In the genomic region with DNA sequence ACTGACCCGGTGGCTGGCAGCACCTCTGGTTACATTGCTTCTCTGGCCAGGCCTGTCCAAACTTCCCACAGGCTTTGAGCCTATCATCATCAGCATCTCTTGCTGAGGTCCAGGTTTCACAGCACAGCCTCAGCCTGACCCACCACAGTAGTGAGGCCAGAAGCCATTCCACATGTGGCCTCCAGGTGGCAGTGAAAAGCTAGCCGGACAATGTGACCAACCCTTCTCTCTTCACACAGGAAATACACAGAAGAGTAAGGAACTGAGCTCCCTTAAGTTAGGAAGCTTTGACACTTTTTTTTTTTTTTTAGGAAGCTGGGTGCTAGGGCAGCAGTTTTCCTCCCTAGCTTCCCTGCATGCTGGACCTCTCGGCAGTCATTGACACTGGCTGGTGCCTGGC, we compare ENCODE assay signal across 10 mouse cellular contexts. TPM values are rescaled to one million over a fixed set of nuclear protein-coding genes. Genes with fewer than 3 reads are reported as not detected.
DNase-seq lines count a peak whose midpoint lies in the region; ATAC-seq and TF ChIP-seq lines count a peak whose summit lies in the region.
"Had no signal": no experiment of that assay in that cellular context is flagged by ENCODE, and none has a peak within 500 bp of the region (broad histone marks: within the 10 kb centered on the region; RNA-seq: fewer than 3 reads in every experiment).

No protein-coding gene starts in this region.

- H3K9me3 ChIP-seq in heart, embryonic 12.5 days (replicated peaks): no peaks in the 10 kb centered on the region
- H3K9me3 ChIP-seq in ES-E14 (ENCODE audit: control insufficient read depth, insufficient read depth, low read depth, low read length): no peaks in the 10 kb centered on the region
- no peaks in the 10 kb centered on the region for H3K9me3 ChIP-seq in hindbrain, embryonic 14.5 days (ENCODE audit: control insufficient read depth, low read length)
- H3K9me3 ChIP-seq in lung, postnatal 0 days (ENCODE audit: low read length): no peaks in the 10 kb centered on the region
- H3K9me3 ChIP-seq in stomach, postnatal 0 days (ENCODE audit: control insufficient read depth, low read length): no peaks in the 10 kb centered on the region
- H3K9me3 ChIP-seq: embryonic facial prominence, embryonic 13.5 days; limb, embryonic 12.5 days had no signal

- H3K9ac ChIP-seq in heart, embryonic 12.5 days: no peak overlapping the region
- H3K9ac ChIP-seq in ES-E14 (ENCODE audit: insufficient read depth, low read depth, low read length, poor library complexity, severe bottlenecking): no peak overlapping the region
- H3K9ac ChIP-seq in hindbrain, embryonic 14.5 days: no peak overlapping the region
- H3K9ac ChIP-seq in lung, postnatal 0 days (replicated peaks; ENCODE audit: low read depth): no peak overlapping the region
- no peak overlapping the region for H3K9ac ChIP-seq in stomach, postnatal 0 days (ENCODE audit: low read length)
- H3K9ac ChIP-seq: embryonic facial prominence, embryonic 13.5 days; limb, embryonic 12.5 days had no signal

- no peaks in the 10 kb centered on the region for H3K4me1 ChIP-seq in heart, embryonic 12.5 days (replicated peaks)
- peaks cover 9 to 23% of the 10 kb centered on the region in 2 experiments; a peak in 3 of 4 replicates for H3K4me1 ChIP-seq in ES-E14 (ENCODE audit: control insufficient read depth in 2 of 2, insufficient read depth in 2 of 2, low read length in 2 of 2, poor library complexity in 1 of 2)
- peaks cover 5% of the 10 kb centered on the region; the same call in 1 of the 2 replicates for H3K4me1 ChIP-seq in hindbrain, embryonic 14.5 days (replicated peaks; ENCODE audit: control insufficient read depth, insufficient read depth, low read length)
- no peaks in the 10 kb centered on the region for H3K4me1 ChIP-seq in lung, postnatal 0 days (ENCODE audit: insufficient read depth, low read depth, low read length)
- H3K4me1 ChIP-seq in stomach, postnatal 0 days (replicated peaks; ENCODE audit: control insufficient read depth, insufficient read depth): no peaks in the 10 kb centered on the region
- H3K4me1 ChIP-seq: embryonic facial prominence, embryonic 13.5 days had no signal

- no peak overlapping the region for H3K4me3 ChIP-seq in heart, embryonic 12.5 days
- H3K4me3 ChIP-seq in ES-E14 (ENCODE audit: insufficient read depth in 1 of 2, low read depth in 1 of 2, low read length in 2 of 2, poor library complexity in 1 of 2, severe bottlenecking in 1 of 2): no peak overlapping the region
- no peak overlapping the region for H3K4me3 ChIP-seq in hindbrain, embryonic 14.5 days (replicated peaks; ENCODE audit: low read length)
- no peak overlapping the region for H3K4me3 ChIP-seq in lung, postnatal 0 days (ENCODE audit: low read depth, low read length)
- no peak overlapping the region for H3K4me3 ChIP-seq in stomach, postnatal 0 days (ENCODE audit: low read depth, low read length)
- H3K4me3 ChIP-seq: embryonic facial prominence, embryonic 13.5 days; limb, embryonic 12.5 days had no signal

- TF ChIP-seq EP300 in lung, postnatal 0 days (IDR thresholded peaks at IDR 0.05): no peak
- TF ChIP-seq EP300 in stomach, postnatal 0 days (optimal IDR thresholded peaks at IDR 0.05): no peak

- 32% methylated on average over 3 of the region's 3 CpGs for WGBS in heart, embryonic 12.5 days
- 45% methylated on average over 3 of the region's 3 CpGs for WGBS in hindbrain, embryonic 14.5 days
- WGBS in lung, postnatal 0 days: 31% methylated on average over 3 of the region's 3 CpGs
- 34% methylated on average over 3 of the region's 3 CpGs for WGBS in stomach, postnatal 0 days

- TF ChIP-seq CTCF in lung, postnatal 0 days (IDR thresholded peaks at IDR 0.05): peak; percentile 82
- TF ChIP-seq CTCF in stomach, postnatal 0 days (IDR thresholded peaks at IDR 0.05; ENCODE audit: low read depth): peak; percentile 83

- peaks cover 55% of the 10 kb centered on the region for H3K27me3 ChIP-seq in heart, embryonic 12.5 days (replicated peaks)
- H3K27me3 ChIP-seq in hindbrain, embryonic 14.5 days (ENCODE audit: control insufficient read depth, insufficient read depth, low read length): peaks cover 68% of the 10 kb centered on the region
- peaks cover 20% of the 10 kb centered on the region for H3K27me3 ChIP-seq in lung, postnatal 0 days (replicated peaks; ENCODE audit: insufficient read depth, low read length)
- H3K27me3 ChIP-seq in stomach, postnatal 0 days (ENCODE audit: control insufficient read depth, insufficient read depth, low read length): peaks cover 8% of the 10 kb centered on the region; the same call in 1 of the 2 replicates

- no peak overlapping the region for H3K4me2 ChIP-seq in heart, embryonic 12.5 days
- no peak overlapping the region for H3K4me2 ChIP-seq in hindbrain, embryonic 14.5 days (replicated peaks)
- H3K4me2 ChIP-seq in lung, postnatal 0 days (replicated peaks; ENCODE audit: low read depth, low read length): no peak overlapping the region
- no peak overlapping the region for H3K4me2 ChIP-seq in stomach, postnatal 0 days (replicated peaks; ENCODE audit: low read depth)
- H3K4me2 ChIP-seq: embryonic facial prominence, embryonic 13.5 days; limb, embryonic 12.5 days had no signal

- no peaks in the 10 kb centered on the region for H3K36me3 ChIP-seq in heart, embryonic 12.5 days
- H3K36me3 ChIP-seq in ES-E14 (ENCODE audit: control insufficient read depth, insufficient read depth, low read length, poor library complexity, severe bottlenecking): no peaks in the 10 kb centered on the region
- no peaks in the 10 kb centered on the region for H3K36me3 ChIP-seq in hindbrain, embryonic 14.5 days (replicated peaks; ENCODE audit: control insufficient read depth, insufficient read depth)
- no peaks in the 10 kb centered on the region for H3K36me3 ChIP-seq in lung, postnatal 0 days (ENCODE audit: insufficient read depth, low read length)
- H3K36me3 ChIP-seq in stomach, postnatal 0 days (ENCODE audit: control insufficient read depth, insufficient read depth, low read length): no peaks in the 10 kb centered on the region
- H3K36me3 ChIP-seq: embryonic facial prominence, embryonic 13.5 days; limb, embryonic 12.5 days had no signal

- no peak overlapping the region for H3K27ac ChIP-seq in heart, embryonic 12.5 days (ENCODE audit: poor library complexity, severe bottlenecking)
- no peak overlapping the region for H3K27ac ChIP-seq in ES-E14 (ENCODE audit: insufficient read depth, low read depth, low read length, poor library complexity, severe bottlenecking)
- no peak overlapping the region for H3K27ac ChIP-seq in hindbrain, embryonic 14.5 days
- H3K27ac ChIP-seq in lung, postnatal 0 days (ENCODE audit: low read length): no peak overlapping the region
- H3K27ac ChIP-seq in stomach, postnatal 0 days (replicated peaks): no peak overlapping the region
- H3K27ac ChIP-seq: embryonic facial prominence, embryonic 13.5 days; limb, embryonic 12.5 days had no signal

- DNase-seq in heart, postnatal 10 days: peak; percentile 33 to 61
- no peak for DNase-seq in ES-E14 (ENCODE audit: low read depth, low spot score)
- DNase-seq in cerebellum, postnatal 14 days: peak; percentile 65 to 73
- peak; percentile 57 for DNase-seq in hindbrain, embryonic 14.5 days (ENCODE audit: low spot score)
- peak; percentile 42 for DNase-seq in lung, postnatal 0 days (ENCODE audit: low spot score)
- peak; percentile 58 for DNase-seq in stomach, postnatal 0 days (ENCODE audit: low spot score)
- DNase-seq in spleen, postnatal 14 days (ENCODE audit: low spot score in 2 of 2): no peak

- no peak for ATAC-seq in heart, embryonic 12.5 days (ENCODE audit: insufficient number of reproducible peaks, low FRiP score)
- no peak; the same call in 1 of the 2 replicates for ATAC-seq in hindbrain, embryonic 14.5 days (ENCODE audit: low FRiP score)
- ATAC-seq in lung, postnatal 0 days: no peak
- peak; percentile 45; the same call in 1 of the 2 replicates for ATAC-seq in stomach, postnatal 0 days (ENCODE audit: low FRiP score, low TSS enrichment)

- in situ Hi-C loops in ES-E14 (cut with MboI; ENCODE audit: low sequenced_read_pairs in 2 of 2, unreplicated experiment in 2 of 2): no loop called here

- intact Hi-C loops in heart, postnatal 10 days (cut with DNase I): no loop called here

TF ChIP-seq in ES-E14, 5 proteins besides CTCF, POLR2A, EP300 and RAD21:
- no peak for TF ChIP-seq CHD2 (IDR thresholded peaks at IDR 0.05; ENCODE audit: low read depth, low read length)
- peak; percentile 80 for TF ChIP-seq ZNF384 (IDR thresholded peaks at IDR 0.05; ENCODE audit: low read depth, low read length)
- TF ChIP-seq ZC3H11A (IDR thresholded peaks at IDR 0.05; ENCODE audit: borderline replicate concordance, low read depth, low read length): peak; percentile 54; the same call in 1 of the 2 replicates

RNA-seq across cellular contexts. Expression of a gene that starts 7.7 kb away (rescaled TPM):
- total RNA-seq in heart, postnatal 10 days (2021): under 1 TPM in 1 of 2 experiments, not detected in 1; 0.26 TPM
- polyA plus RNA-seq in heart, embryonic 12.5 days (2016; fragmentation: Nextera tagmentation; extraction: Ambion mirVana): not detected in 2 replicates
- 2.1 and 2.8 TPM in 2 replicates for total RNA-seq in ES-E14 (2012; rRNA removed)
- 13.7 and 15.1 TPM in 2 replicates for polyA plus RNA-seq in hindbrain, embryonic 14.5 days (2014; fragmentation: Nextera tagmentation; extraction: Ambion mirVana)
- 0.08 and 0.10 TPM in 2 replicates for polyA plus RNA-seq in lung, postnatal 0 days (2015; fragmentation: Nextera tagmentation; extraction: Ambion mirVana)
- 6.3 and 8.4 TPM in 2 replicates for polyA plus RNA-seq in stomach, postnatal 0 days (2015; fragmentation: Nextera tagmentation; extraction: Ambion mirVana)
- polyA plus RNA-seq: embryonic facial prominence, embryonic 13.5 days; limb, embryonic 12.5 days had no signal

Comparison
In these comparisons a context has a peak if more than half of its experiments do, and no peak if none do; other contexts are left out.
1. DNase-seq: peak in heart, postnatal 10 days (2 of 2), cerebellum, postnatal 14 days (2 of 2), hindbrain, embryonic 14.5 days (single experiment), lung, postnatal 0 days (single experiment) and stomach, postnatal 0 days (single experiment); none in ES-E14 (single experiment) and spleen, postnatal 14 days (0 of 2).